Mouse (Mus musculus) frontal cortex, postnatal 25 days (tissue): ENCODE results near the gene Krtcap2.

Source experiments
- DNase-seq, 2 experiments: peaks; one replicate each; pipeline ENCODE4 v3.0.0; 2022; ENCODE audit warnings: low spot score in 2 of 2

Gene Krtcap2

GRCm38 (mm10) chr3:89225321-89225815 is 20.4 kb upstream of the Krtcap2 start:
- no peak for DNase-seq

GRCm38 (mm10) chr3:89225918-89226317 is 19.8 kb upstream of the Krtcap2 start:
- no peak for DNase-seq

- DNase-seq: no peak
Observed at GRCm38 (mm10) chr3:89226361-89226760, 19.4 kb upstream of the Krtcap2 start.

GRCm38 (mm10) chr3:89226900-89227299 is 18.9 kb upstream of the Krtcap2 start, which contains the start of gene Mtx1:
Gene Mtx1, minus strand, starts transcription at chr3:89227088.
- DNase-seq: no peak

- peak; percentile 77 to 80 for DNase-seq
Observed at GRCm38 (mm10) chr3:89227307-89228179, 18.2 kb upstream of the Krtcap2 start.

GRCm38 (mm10) chr3:89228180-89228549 is 17.6 kb upstream of the Krtcap2 start:
- DNase-seq: peak; percentile 78 to 80

- DNase-seq: no peak
Observed at GRCm38 (mm10) chr3:89228836-89229235, 16.9 kb upstream of the Krtcap2 start, which contains the start of gene Muc1. Gene Muc1, plus strand, starts transcription at chr3:89229057.

- DNase-seq: no peak
Observed at GRCm38 (mm10) chr3:89229276-89229675, 16.5 kb upstream of the Krtcap2 start.

GRCm38 (mm10) chr3:89230561-89230960 is 15.2 kb upstream of the Krtcap2 start:
- no peak for DNase-seq

- no peak for DNase-seq
Observed at GRCm38 (mm10) chr3:89231345-89231744, 14.4 kb upstream of the Krtcap2 start.

- DNase-seq: no peak
Observed at GRCm38 (mm10) chr3:89231772-89232275, 13.9 kb upstream of the Krtcap2 start.

- DNase-seq: no peak
Observed at GRCm38 (mm10) chr3:89232614-89233013, 13.2 kb upstream of the Krtcap2 start.

GRCm38 (mm10) chr3:89233562-89234110 is 12.1 kb upstream of the Krtcap2 start:
- DNase-seq: no peak

- no peak for DNase-seq
Observed at GRCm38 (mm10) chr3:89236516-89236915, 9.2 kb upstream of the Krtcap2 start.

GRCm38 (mm10) chr3:89237682-89238081 is 8.1 kb upstream of the Krtcap2 start:
- DNase-seq: no peak

- DNase-seq: no peak
Observed at GRCm38 (mm10) chr3:89238494-89238893, 7.3 kb upstream of the Krtcap2 start.

GRCm38 (mm10) chr3:89242331-89242895 is 3.4 kb upstream of the Krtcap2 start:
- no peak for DNase-seq

GRCm38 (mm10) chr3:89243609-89244008 is 2.2 kb upstream of the Krtcap2 start:
- no peak for DNase-seq

- no peak for DNase-seq
Observed at GRCm38 (mm10) chr3:89244158-89244981, 1.4 kb upstream of the Krtcap2 start.

GRCm38 (mm10) chr3:89244982-89245687 is 631 bp upstream of the Krtcap2 start:
- DNase-seq: no peak
